Mouse (Mus musculus): ENCODE data around the gene Akap2. TPM values are rescaled to one million over a fixed set of nuclear protein-coding genes. Genes with fewer than 3 reads are reported as not detected.

The Akap2 gene
- polyA plus RNA-seq, 1 experiment from 2014 or later, result 21.3 TPM

- Histone ChIP-seq H3K27ac (replicated peaks) (no peak overlapping the region; the same call in 1 of the 2 replicates), H3K4me1 (peaks cover 64% of the 10 kb centered on the region), H3K27me3 (replicated peaks; ENCODE audit: low read depth, poor library complexity, severe bottlenecking) (no peaks in the 10 kb centered on the region), H3K36me3 (replicated peaks) (no peaks in the 10 kb centered on the region), H3K9me3 (no peaks in the 10 kb centered on the region), H3K4me3 (no peak overlapping the region)
- 60% methylated on average over 4 of the region's 4 CpGs for WGBS
- DNase-seq (ENCODE audit: low spot score), result peak; percentile 38
These were observed 115.6 kb downstream of the Akap2 start for GRCm38 (mm10) chr4:57833060-57833459.

DNA sequence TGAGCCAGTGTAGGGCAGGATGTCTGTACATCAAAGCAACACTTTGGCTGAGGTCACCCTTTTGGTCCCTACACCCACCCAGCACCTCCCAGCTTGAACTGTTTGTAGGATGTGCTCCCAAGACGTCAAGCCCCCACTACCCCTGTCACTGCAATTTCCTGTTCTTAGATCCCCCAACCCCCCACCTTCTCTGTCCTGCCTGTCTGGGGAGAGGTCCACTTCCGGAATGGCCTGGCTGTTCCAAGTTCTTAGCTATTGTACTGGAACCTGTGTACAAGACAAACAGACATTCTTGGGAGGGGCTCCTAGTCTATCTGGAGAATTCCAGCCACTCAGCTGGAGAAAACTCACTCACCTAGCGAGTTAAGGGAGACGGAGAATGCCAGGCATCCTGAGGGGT, 116.7 kb downstream of the Akap2 start:
- H3K36me3 ChIP-seq (replicated peaks), result no peaks in the 10 kb centered on the region
- peaks cover 53% of the 10 kb centered on the region for H3K4me1 ChIP-seq
- H3K9me3 ChIP-seq, result no peaks in the 10 kb centered on the region
- WGBS, result 58% methylated on average over 4 of the region's 4 CpGs
- H3K27ac ChIP-seq (replicated peaks), result peak overlapping the region; percentile 35
- H3K4me3 ChIP-seq, result no peak overlapping the region
- H3K27me3 ChIP-seq (replicated peaks; ENCODE audit: low read depth, poor library complexity, severe bottlenecking), result no peaks in the 10 kb centered on the region
- no peak for DNase-seq (ENCODE audit: low spot score)

- H3K27ac ChIP-seq (replicated peaks), result peak overlapping the region; percentile 24; the same call in 1 of the 2 replicates
- 70% methylated on average over 9 of the region's 9 CpGs for WGBS
These were observed 119.6 kb downstream of the Akap2 start for GRCm38 (mm10) chr4:57837089-57837488.

GRCm38 (mm10) chr4:57839343-57839742, 121.9 kb downstream of the Akap2 start:
- WGBS, result 88% methylated on average over 4 of the region's 4 CpGs
- Histone ChIP-seq H3K36me3 (replicated peaks) (no peaks in the 10 kb centered on the region), H3K4me1 (peaks cover 33% of the 10 kb centered on the region), H3K27ac (replicated peaks) (no peak overlapping the region), H3K27me3 (replicated peaks; ENCODE audit: low read depth, poor library complexity, severe bottlenecking) (no peaks in the 10 kb centered on the region), H3K9me3 (no peaks in the 10 kb centered on the region), H3K4me3 (no peak overlapping the region)
- no peak for DNase-seq (ENCODE audit: low spot score)

More at GRCm38 (mm10) chr4:57837089-57837488, 119.6 kb downstream of the Akap2 start:
- no peak for DNase-seq (ENCODE audit: low spot score)
- H3K27me3 ChIP-seq (replicated peaks; ENCODE audit: low read depth, poor library complexity, severe bottlenecking), result no peaks in the 10 kb centered on the region
- no peaks in the 10 kb centered on the region for H3K9me3 ChIP-seq
- no peak overlapping the region for H3K4me3 ChIP-seq
- no peaks in the 10 kb centered on the region for H3K36me3 ChIP-seq (replicated peaks)
- H3K4me1 ChIP-seq, result peaks cover 43% of the 10 kb centered on the region

- Histone ChIP-seq H3K27ac (replicated peaks) (no peak overlapping the region), H3K9me3 (no peaks in the 10 kb centered on the region), H3K27me3 (replicated peaks; ENCODE audit: low read depth, poor library complexity, severe bottlenecking) (no peaks in the 10 kb centered on the region), H3K4me1 (peaks cover 53% of the 10 kb centered on the region), H3K36me3 (replicated peaks) (no peaks in the 10 kb centered on the region), H3K4me3 (no peak overlapping the region)
- DNase-seq (ENCODE audit: low spot score), result no peak
- WGBS, result 25% methylated on average over 1 of the region's 1 CpGs
These were observed 124.5 kb downstream of the Akap2 start for GRCm38 (mm10) chr4:57841911-57842310.

GRCm38 (mm10) chr4:57842472-57843305, 125.2 kb downstream of the Akap2 start:
- 77% methylated on average over 11 of the region's 11 CpGs for WGBS
- no peak for DNase-seq (ENCODE audit: low spot score)
- Histone ChIP-seq H3K36me3 (replicated peaks) (no peaks in the 10 kb centered on the region), H3K9me3 (no peaks in the 10 kb centered on the region), H3K4me1 (peaks cover 56% of the 10 kb centered on the region), H3K27ac (replicated peaks) (no peak overlapping the region), H3K4me3 (no peak overlapping the region), H3K27me3 (replicated peaks; ENCODE audit: low read depth, poor library complexity, severe bottlenecking) (no peaks in the 10 kb centered on the region)

GRCm38 (mm10) chr4:57845031-57845431, 127.6 kb downstream of the Akap2 start:
- Histone ChIP-seq H3K27me3 (replicated peaks; ENCODE audit: low read depth, poor library complexity, severe bottlenecking) (no peaks in the 10 kb centered on the region), H3K36me3 (replicated peaks) (peaks cover 7% of the 10 kb centered on the region), H3K4me1 (peaks cover 67% of the 10 kb centered on the region), H3K9me3 (no peaks in the 10 kb centered on the region), H3K27ac (replicated peaks) (peak overlapping the region; percentile 88), H3K4me3 (peak overlapping the region; percentile 56)
- DNase-seq (ENCODE audit: low spot score), result peak; percentile 84
- 2% methylated on average over 10 of the region's 10 CpGs for WGBS

- Histone ChIP-seq H3K27ac (replicated peaks) (peak overlapping the region; percentile 88), H3K4me1 (peaks cover 64% of the 10 kb centered on the region)
These were observed 128.2 kb downstream of the Akap2 start for GRCm38 (mm10) chr4:57845541-57846210.

GRCm38 (mm10) chr4:57846381-57846990, 129.0 kb downstream of the Akap2 start:
- no peaks in the 10 kb centered on the region for H3K9me3 ChIP-seq
- H3K27me3 ChIP-seq (replicated peaks; ENCODE audit: low read depth, poor library complexity, severe bottlenecking), result no peaks in the 10 kb centered on the region
- 27% methylated on average over 12 of the region's 12 CpGs for WGBS
- peak overlapping the region; percentile 88 for H3K27ac ChIP-seq (replicated peaks)
- peak; percentile 85 for DNase-seq (ENCODE audit: low spot score)
- peak overlapping the region; percentile 56 for H3K4me3 ChIP-seq
- peaks cover 18% of the 10 kb centered on the region for H3K36me3 ChIP-seq (replicated peaks)
- peaks cover 64% of the 10 kb centered on the region for H3K4me1 ChIP-seq

More at GRCm38 (mm10) chr4:57845541-57846210, 128.2 kb downstream of the Akap2 start:
- no peaks in the 10 kb centered on the region for H3K9me3 ChIP-seq
- H3K36me3 ChIP-seq (replicated peaks), result peaks cover 13% of the 10 kb centered on the region
- WGBS, result 14% methylated on average over 12 of the region's 12 CpGs
- no peaks in the 10 kb centered on the region for H3K27me3 ChIP-seq (replicated peaks; ENCODE audit: low read depth, poor library complexity, severe bottlenecking)
- H3K4me3 ChIP-seq, result peak overlapping the region; percentile 56
- DNase-seq (ENCODE audit: low spot score), result peak; percentile 45

DNA sequence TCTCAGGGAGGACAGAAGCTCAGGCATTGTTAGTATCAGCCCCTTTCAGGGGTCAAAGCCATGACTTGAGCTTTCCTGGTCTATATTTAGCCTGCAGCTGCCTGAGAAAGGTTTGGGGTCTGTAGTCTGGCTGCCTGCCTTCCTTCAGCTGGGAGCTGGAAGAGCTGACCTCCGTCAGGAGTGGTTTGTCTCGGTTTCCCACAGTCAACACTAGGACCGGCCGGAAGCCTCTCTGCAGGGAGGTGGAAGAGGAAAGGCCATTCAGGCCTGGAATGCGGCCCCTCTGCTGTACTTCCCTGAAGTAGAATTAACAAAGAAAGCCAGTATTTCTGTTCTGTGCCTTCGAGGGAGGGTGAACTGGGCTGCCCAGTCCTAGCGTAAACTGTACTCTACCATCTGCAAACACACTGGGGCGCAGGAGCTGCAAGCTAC, 129.6 kb downstream of the Akap2 start:
- H3K9me3 ChIP-seq, result no peaks in the 10 kb centered on the region
- peaks cover 64% of the 10 kb centered on the region for H3K4me1 ChIP-seq
- H3K4me3 ChIP-seq, result peak overlapping the region; percentile 56
- DNase-seq (ENCODE audit: low spot score), result peak; percentile 72
- H3K27ac ChIP-seq (replicated peaks), result peak overlapping the region; percentile 88
- H3K27me3 ChIP-seq (replicated peaks; ENCODE audit: low read depth, poor library complexity, severe bottlenecking), result no peaks in the 10 kb centered on the region
- H3K36me3 ChIP-seq (replicated peaks), result peaks cover 21% of the 10 kb centered on the region
- 13% methylated on average over 8 of the region's 8 CpGs for WGBS

DNA sequence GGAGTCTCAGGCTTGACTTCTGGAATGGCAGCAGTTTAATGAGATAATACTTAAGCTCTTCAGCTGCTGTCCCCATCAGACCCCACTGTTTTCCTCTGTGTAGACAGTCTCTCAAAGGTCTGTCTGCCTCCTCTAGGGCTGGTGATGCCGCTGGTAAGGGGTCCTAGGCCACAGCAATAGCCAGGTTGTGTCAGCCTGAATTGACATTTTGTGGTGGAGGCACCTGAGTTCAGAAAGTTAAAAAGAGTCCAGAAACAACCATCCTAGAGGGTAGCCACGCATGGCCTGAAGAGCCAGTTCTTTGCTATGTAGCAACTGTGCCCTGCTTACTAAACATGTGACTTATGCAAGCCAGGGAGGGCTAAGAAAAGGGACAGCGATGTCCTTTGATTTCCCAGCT, 130.2 kb downstream of the Akap2 start:
- Histone ChIP-seq H3K4me1 (peaks cover 65% of the 10 kb centered on the region), H3K9me3 (no peaks in the 10 kb centered on the region), H3K4me3 (peak overlapping the region; percentile 56), H3K27me3 (replicated peaks; ENCODE audit: low read depth, poor library complexity, severe bottlenecking) (no peaks in the 10 kb centered on the region), H3K27ac (replicated peaks) (peak overlapping the region; percentile 88), H3K36me3 (replicated peaks) (peaks cover 27% of the 10 kb centered on the region)
- WGBS, result 83% methylated on average over 3 of the region's 3 CpGs
- no peak for DNase-seq (ENCODE audit: low spot score)

DNA sequence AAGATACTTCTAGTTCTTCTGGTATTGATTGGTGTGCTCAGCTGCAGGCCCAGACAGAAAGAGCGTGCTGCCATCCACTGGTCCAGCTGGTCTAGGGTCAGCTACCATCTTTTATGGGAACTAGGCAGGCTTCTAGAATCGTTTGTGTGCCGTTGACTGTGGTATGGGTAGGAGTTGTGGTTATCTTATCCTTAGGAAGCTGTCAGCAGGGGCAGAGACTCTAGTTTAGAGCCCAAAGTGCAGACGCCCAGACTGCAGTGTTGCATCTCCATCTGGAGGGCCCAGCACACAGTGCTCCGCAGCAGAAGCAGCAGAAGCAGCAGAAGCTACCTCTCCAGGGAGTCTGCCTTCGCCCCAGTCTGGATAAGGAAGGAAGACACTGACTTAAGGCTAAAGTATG, 132.0 kb downstream of the Akap2 start:
- WGBS, result 85% methylated on average over 6 of the region's 6 CpGs
- no peak overlapping the region for H3K4me3 ChIP-seq
- peaks cover 61% of the 10 kb centered on the region for H3K4me1 ChIP-seq
- no peaks in the 10 kb centered on the region for H3K27me3 ChIP-seq (replicated peaks; ENCODE audit: low read depth, poor library complexity, severe bottlenecking)
- DNase-seq (ENCODE audit: low spot score), result no peak
- H3K36me3 ChIP-seq (replicated peaks), result peaks cover 35% of the 10 kb centered on the region
- no peaks in the 10 kb centered on the region for H3K9me3 ChIP-seq
- H3K27ac ChIP-seq (replicated peaks), result 0 out of 2 replicates have a peak overlapping the region, but pooled peaks have one; percentile 3

Measured in embryonic facial prominence, embryonic 10.5 days (tissue).